Mouse (Mus musculus) fibroblast of lung, adult 2 months (primary cell): ENCODE measurements around the gene Tsc2.
"Not testable (repeated sequence)": the region's sequence is repeated elsewhere in the genome, so short reads cannot be mapped to it uniquely, and the experiment has no call there.

Experiments
- DNase-seq: peaks from one replicate; pipeline ENCODE4 v3.0.0-alpha.2; 2011; ENCODE audit warnings: low read depth

Gene Tsc2

DNA sequence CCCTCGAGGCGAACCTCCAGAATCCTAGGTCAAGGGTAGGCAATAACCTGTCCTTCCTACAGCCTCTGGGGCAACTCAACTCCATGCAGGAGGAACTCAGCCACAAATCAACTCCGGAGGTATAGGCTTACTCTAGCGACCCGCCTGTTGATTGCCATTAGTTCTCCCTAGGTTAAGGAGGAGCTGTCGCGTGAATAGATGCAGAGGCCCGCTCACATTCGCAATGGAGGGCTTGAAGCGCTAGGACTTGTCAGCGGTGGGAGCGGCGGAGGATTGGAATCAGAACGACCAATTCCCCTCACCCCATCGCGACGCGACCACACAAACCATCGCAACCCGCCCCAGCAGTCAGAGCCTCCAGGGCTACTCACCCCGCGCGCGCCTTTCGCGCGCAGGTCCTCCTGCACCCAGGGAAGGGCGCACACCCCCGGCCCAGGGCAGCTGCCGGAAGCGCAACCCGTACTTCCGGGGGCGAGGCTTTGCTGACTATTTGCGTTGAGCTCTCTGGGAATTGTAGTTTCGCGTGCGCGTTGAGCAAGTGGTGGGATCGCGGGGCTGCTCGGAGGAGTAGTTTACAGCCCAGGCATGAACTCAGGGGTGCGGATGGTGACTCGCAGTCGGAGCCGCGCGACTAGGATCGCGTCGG lies at the start of gene Tsc2, which contains the start of gene Nthl1:
Gene Tsc2, minus strand, starts transcription at position 464 of the 646 bp plus-strand sequence.
Gene Nthl1, plus strand, starts transcription at position 514 of the 646 bp plus-strand sequence.
- DNase-seq = peak; percentile 52

DNA sequence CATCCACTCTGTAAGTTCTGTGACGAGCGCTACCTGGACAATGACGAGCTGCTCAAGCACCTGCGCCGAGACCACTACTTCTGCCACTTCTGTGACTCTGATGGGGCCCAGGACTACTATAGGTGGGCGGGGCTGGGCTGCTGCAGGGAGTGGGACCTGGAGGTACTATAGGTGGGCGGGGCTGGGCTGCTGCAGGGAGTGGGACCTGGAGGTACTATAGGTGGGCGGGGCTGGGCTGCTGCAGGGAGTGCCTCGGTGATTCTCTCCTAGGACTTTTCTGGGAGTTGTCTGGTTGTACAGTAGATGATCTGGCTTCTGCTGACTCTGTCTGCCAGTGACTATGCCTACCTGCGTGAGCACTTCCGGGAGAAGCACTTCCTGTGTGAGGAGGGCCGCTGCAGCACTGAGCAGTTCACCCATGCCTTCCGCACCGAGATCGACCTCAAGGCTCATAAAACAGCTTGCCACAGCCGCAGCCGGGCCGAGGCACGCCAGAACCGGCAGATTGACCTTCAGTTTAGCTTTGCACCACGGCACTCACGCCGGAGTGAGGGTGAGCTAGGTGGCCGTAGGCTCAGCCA lies 45.2 kb upstream of the Tsc2 start:
- no peak for DNase-seq

DNA sequence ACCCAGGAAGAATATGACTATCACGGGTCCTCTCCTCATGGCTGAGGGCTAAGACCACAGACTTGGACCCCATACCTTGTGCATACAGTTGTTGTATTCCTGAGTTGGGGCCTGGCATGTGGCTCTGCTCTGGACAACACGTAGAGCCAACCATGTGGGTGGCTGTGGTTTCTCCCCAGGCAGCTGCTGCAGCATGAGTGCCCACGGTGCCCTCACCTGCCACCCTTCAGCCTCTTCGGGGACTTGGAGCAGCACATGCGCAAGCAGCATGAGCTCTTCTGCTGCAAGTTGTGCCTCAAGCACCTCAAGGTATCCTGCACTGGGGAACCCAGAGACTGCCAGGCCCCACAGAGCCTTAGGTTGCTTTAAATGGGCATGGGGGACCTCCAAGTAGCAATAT lies 44.4 kb upstream of the Tsc2 start:
- no peak for DNase-seq

DNA sequence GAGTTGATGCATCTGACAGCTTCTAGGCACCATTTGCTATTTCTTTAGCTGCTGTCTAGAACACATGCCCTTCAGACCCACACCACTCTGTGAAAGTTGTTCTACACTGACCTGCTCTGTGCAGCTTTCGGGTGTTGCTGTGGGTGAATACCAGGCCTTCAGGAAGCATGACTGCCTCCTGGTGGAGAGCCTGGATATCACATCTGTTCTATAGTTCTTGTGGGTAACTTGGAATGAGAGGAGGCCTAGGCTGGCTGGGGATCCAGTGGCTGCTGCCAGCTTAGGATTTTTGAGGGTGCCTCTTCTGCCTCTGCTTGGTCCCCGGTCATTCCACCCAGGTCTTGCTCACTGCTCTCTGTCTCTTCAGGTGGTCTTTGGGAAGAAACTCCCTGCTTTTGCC lies 43.8 kb upstream of the Tsc2 start:
- no peak for DNase-seq

DNA sequence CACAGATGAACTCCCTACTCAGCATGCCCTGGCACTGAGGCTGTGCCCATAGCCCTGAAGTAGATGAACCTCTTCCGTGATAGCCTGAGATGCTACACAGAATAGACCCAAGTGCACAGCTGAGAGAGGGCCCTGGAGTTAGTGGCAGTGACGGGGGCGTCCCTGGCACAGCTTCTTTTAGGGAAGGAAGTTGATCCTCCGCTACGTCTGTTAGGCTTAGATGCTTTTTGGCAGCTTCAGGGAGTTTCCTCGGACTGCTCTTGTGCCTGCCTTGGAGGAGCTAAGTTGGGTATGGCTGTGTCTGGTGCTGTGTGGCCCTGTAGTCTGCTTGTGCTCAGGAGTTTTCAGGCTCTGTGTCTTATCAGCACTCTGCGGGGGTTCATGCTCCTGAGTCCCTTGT lies 41.8 kb upstream of the Tsc2 start:
- no peak for DNase-seq

DNA sequence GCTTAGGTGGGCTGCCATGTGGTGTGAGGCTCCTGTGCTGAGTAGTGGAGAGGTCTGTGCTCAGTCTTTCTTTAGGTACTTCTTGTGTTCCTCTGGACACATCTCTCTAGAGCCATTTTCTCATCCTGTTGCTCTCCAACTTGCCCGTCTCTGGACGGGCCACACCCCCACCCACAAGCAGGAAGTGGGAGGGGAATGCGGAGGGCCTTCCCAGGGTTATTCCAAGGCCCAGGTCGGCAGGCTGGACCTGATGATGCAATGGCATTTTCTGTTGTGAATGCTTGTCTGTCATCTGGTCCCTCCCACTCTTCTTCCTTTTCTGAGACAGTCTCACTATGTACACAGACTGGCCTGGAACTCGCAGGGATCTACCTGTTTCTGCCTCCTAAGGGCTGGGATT lies 39.7 kb upstream of the Tsc2 start:
- peak; percentile 40 for DNase-seq

DNA sequence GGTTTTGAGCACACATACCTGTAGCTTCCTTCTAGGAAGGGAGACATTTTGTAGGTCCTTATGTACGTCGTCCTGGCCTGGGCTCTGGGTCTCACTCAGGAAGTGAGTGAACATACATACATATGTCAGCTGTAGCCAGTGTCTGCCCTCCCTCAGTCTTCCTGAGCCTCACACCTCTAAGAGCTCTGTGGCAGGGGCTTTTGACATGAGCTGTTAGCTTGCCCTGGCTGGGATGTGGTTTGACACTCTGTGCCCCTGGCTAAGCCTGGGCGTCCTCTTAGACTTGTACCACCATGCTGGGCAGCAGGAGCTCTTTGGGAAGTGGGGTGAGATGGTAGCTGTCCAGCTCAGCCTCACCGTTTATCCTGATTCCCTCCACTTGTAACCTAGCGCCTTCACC lies 38.9 kb upstream of the Tsc2 start:
- no peak for DNase-seq

DNA sequence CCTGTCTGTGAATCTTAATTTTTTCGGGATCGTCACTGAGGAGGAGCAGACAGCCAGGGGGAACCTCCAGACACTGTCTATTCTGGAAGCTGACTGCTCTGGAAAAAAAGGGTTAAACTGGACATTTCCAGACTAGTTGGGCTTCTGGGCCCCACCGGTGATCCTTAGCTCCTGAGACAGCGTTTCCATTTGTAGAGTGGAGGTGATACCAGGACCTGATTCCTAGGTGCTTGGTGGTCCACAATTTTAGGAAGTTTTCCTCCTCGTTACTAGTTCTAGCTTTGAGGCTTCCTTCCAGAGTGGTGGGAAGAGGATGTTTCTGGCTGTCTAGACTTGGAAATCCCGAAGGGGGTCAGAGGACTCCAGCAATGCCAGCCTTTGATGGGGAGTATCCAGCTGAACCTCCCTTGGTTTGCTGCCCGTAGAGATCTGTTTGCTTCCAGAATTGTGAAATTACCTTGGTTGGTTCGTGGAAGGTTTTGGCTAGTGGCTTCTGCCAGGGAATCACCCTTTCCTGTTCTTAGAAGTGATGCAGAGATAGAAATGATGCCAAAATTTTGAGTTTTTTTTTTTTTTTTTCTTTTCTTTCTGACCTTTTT lies 37.9 kb upstream of the Tsc2 start:
- DNase-seq = no peak

DNA sequence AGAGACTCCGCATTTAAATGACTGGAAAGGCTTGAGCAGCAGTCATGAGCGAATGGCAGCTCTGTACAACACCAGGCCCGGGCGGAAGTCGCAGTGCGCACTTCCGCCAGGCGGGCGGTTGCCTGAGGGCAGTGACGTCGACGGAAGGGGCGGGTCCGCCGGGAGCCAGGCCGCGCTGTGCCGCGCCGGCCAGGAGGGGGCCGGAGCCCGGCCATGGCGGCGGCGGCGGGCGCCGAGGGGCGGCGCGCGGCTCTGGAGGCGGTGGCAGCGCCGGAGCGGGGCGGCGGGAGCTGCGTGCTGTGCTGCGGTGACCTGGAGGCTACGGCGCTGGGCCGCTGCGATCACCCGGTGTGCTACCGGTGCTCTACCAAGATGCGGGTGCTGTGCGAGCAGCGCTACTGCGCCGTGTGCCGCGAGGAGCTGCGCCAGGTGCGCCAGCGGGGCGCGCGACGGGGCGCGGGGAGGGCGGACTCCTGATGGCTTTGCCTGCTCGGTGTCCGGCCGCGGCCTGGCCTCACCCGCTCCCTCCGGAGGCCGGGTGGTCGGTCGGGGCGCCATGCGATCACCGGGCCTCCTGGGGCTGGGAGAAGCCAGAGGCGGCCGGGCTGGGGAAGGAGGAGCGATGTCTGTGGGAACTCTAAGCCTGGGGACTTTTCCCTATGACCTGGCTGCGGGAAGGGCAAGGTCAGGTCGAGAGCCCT lies 37.3 kb upstream of the Tsc2 start, which contains the start of gene Zfp598:
Gene Zfp598, plus strand, starts transcription at position 143 of the 701 bp plus-strand sequence.
- DNase-seq = peak; percentile 69

DNA sequence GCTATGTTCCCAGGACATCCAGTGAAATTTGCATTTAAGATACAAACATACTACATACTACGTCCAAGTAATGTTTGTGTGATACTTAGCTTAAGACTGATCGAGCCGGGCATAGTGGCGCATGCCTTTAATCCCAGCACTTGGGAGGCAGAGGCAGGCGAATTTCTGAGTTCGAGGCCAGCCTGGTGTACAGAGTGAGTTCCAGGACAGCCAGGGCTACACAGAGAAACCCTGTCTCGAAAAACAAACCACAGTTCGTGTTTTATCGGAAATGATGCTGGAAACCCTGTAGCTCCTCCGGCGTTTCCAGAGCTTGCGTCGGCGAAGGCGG lies 36.7 kb upstream of the Tsc2 start:
- DNase-seq = not testable (repeated sequence)

DNA sequence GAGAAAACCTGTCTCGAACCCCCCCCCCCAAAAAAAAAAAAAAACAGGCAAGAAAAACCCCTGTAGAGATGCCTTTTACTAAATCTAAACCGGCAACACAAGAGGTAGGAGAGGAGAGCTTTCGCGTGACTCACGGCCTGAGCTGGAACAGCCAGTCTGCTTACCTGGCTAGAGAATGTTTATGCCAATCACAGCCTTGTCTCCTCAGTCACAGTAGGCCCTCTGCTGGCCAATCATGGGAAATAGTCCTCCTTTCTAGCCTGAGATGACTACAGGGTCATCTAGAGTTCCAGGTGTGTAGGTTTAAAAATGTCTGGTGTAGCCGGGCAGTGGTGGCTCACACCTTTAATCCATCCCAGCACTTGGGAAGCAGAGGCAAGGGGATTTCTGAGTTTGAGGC lies 35.0 kb upstream of the Tsc2 start:
- no peak for DNase-seq

DNA sequence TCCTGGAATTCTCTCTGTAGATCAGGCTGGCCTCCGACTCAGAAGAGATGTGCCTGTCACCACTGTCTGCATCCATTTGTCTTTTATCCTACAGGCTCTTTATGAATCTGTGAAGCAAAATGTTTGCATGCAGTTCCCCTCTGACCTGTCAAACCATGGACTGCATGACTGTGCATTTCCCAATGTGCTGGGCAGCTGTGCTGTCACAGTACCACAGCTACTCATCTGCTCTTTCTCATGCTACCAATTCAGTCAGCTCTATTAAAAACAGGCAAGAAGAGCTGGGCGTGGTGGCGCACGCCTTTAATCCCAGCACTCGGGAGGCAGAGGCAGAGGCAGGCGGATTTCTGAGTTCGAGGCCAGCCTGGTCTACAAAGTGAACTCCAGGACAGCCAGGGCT lies 34.6 kb upstream of the Tsc2 start:
- not testable (repeated sequence) for DNase-seq

DNA sequence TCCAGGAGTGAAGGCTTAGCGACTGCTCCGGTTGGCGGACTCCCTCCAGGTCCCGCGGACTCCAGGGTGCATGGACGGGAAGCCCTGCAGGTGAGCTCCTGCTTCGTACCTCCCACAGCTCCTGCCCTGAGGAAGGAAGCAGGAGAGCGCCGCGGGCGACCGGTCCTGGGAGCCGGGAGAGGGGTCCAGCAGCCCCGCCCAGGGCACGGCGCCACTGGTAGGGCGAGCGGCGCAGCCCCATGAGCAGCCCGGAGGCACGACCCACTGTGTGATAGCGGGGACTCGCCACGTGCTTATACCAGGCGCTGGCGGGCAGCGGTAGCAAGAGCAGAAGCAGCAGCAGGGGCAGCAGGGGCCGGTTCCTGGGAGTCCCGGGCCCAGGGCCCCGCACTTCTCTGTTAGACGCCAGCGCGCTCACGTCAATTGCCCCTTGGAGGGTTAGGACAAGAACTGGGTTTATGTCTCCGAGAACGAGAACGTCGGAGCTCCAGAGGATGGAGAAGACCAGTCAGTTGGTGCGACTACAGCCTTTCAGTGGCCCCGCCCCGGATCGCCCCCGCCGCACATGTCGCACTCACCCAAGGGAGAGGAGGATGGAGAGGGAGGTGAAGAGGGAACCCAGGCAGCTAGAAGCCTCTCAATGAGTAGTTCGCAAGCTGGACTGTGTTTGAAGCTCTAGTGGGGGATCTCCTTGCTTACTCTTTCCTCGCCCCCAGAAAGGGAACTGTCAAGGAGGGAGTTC lies 25.8 kb upstream of the Tsc2 start, which contains the start of gene Npw:
Gene Npw, minus strand, starts transcription at position 441 of the 742 bp plus-strand sequence.
- no peak for DNase-seq

DNA sequence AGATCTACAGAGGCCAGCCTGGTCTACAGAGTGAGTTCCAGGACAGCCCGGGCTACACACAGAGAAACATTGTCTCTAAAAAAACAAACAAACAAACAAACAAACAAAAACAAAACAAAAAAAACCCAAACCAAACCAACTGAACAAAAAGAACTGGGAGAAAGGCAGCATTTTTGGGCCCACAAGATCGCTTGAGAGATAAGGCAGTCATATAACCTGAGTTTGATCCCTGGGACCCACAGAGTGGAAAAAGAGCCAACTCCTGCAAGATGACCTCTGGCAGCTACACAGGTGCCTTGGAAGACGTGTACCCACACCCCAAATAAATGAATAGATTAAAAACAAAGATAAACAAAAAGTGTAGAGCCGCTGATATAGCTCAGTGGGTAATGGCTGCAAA lies 22.5 kb upstream of the Tsc2 start:
- no peak for DNase-seq

DNA sequence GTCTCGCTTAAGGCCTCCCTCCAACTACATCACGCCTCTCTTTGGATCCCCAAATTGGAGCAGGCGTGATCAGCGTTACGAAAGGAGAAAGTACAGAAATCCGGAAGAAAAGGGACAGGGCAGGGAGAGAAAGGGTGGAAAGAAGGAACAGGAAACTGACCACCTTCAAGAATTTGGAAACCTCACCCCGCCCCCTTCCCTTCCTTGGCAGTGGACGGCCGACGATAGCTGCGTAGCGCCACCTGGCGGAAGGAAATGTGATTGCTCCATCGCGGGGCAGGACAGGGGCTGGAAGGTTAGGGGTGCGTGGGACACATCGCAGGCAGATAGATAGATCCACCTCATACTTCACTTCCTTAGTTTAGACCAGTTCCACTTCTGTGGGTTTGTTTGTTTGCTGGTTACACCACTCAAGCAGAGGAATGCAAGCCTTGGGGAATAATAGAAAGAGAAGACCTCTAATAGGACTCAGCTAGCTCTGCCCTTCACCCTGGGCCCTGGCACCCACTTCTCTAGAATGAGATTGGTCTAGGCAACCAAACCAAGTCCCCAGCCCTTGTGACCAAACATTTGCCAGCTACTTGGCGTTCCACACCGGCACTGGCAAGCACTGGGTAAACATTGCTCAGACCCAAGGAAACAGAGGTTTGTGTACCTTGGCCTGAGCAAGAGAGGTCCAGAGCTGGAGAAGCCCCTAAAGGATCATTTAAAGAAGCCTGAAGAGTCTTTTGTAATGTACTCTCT lies 21.7 kb upstream of the Tsc2 start:
- DNase-seq = no peak

DNA sequence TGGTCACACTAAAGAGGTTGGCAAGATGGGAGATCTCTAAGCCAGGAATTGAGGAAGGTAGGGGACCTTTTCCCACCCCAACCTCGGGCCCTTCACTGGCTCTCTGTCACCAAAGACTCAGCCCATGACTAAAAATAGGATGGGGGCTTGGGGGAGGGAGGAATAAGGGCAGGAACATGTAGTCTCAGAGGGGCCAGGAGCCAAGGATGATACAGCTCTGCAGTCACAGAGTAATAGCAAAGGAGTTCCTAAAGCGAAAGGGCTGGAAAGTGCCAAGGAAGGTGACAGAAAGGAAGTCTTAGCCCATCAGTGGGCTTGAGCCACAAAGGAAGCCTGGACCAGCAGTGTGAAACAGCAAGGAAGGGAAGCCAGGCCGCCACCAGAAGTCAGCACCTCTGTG lies 19.4 kb upstream of the Tsc2 start:
- no peak for DNase-seq

DNA sequence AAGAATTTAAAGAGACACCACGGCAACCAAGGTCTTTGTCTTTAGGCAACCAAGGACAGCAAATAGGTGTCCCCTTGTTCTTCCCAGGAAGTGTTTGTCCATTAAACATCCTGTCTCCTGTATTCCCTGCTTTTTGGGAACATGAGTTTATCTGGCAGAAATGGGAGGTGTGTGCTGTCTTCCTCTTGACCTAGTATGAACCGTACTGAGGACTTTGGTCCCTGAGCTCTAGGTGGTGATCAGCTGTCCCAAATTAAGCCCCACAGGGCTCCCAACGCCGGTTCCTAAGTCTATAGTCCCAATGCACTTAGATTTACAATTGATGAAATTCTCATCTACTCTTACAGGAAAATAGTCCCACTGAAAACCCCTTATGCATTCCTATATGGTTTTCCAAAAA lies 18.3 kb upstream of the Tsc2 start:
- no peak for DNase-seq

DNA sequence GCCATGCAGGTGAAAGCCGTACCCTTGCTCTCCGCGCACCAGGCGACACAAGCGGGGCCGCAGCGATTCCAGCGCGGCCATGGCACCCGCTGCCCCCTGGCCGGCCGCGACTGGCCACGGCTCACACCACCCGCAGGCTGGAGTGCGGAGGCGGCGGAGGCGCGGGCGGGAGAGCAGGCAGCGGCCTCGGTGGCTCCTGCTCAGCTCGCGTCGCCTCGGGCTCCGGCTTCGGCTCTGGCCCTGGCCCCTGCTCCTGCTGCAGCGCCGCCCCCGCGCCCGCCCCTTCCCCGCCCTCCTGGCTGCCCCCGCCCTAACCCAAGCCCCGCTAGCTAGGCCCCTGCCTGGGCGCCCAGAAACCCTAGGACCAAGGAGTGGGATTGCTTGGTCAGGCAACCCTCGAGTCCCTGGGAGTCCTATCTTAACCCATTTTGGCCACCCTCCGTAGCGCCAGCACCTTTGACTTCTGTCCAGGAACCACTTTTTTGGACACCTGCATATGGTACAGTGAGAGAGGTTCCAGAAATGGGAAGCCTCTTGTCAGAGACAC lies 17.7 kb upstream of the Tsc2 start, which contains the start of gene Slc9a3r2:
Gene Slc9a3r2, minus strand, starts transcription at position 258 of the 547 bp plus-strand sequence.
- DNase-seq = no peak

DNA sequence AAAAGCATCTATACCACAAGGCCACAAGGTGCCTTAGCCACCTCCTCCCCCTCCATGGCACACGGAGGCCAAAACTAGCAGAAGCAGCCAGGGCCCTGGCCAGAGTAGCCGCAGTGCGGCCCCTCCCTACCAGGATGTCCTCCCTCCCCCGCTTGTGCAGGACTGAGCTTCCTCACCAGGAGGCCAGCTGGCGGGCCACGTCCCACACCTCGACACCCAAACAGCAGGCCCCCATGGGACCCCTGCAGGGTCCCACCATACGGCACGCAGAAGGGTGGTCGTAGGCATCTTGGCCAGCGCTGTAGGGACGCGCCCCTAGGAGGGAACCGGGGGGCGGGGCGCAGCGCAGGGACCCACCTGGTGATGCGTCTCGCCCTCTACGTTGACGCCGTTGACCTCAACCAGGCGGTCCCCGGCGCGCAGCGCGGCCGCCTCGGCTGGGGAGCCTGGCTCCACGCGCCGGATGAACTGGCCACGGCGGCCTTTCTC lies 17.2 kb upstream of the Tsc2 start:
- no peak for DNase-seq

DNA sequence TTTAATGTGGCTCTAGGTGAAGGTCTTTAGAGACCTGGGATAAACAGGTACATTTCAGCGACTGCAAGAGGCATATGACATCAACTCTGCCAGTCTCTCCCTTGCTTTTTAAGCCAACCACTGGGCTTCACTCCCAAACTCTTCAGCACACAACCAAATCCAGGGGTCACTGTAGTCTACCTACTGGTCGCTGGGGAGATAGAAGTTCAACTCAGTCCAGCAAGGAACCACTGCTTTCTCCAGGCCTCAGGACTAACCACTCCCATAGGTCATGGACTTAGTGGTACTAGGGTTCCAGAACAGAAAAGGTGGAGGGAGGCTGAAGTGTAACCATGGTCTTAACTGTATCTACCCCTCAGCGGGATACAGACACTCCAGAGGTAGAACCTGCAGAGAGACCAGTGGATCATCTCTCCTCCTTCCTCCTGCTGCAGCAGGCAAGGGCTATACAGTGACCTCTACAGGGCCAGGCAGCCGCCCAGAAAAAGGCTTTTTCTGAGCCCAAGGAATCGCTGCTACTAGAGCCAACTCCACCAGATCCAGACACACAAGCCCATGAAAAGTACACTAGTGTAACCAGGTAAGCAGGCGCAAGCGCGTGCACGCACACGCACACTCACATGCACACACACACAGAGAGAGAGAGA lies 16.4 kb upstream of the Tsc2 start:
- DNase-seq = no peak
